Mouse (Mus musculus) CD8-positive naive resting alpha-beta T cell, adult 2 months (primary cell): ENCODE measurements around the gene Lsm11.
A peak's percentile ranks its signal among the peaks of the same experiment; 100 is the strongest.

Experiments
- DNase-seq, 2 experiments: peaks; one replicate each; pipeline ENCODE4 v3.0.0; 2022; ENCODE audit warnings: low read depth in 2 of 2, low spot score in 2 of 2

Gene Lsm11

DNA sequence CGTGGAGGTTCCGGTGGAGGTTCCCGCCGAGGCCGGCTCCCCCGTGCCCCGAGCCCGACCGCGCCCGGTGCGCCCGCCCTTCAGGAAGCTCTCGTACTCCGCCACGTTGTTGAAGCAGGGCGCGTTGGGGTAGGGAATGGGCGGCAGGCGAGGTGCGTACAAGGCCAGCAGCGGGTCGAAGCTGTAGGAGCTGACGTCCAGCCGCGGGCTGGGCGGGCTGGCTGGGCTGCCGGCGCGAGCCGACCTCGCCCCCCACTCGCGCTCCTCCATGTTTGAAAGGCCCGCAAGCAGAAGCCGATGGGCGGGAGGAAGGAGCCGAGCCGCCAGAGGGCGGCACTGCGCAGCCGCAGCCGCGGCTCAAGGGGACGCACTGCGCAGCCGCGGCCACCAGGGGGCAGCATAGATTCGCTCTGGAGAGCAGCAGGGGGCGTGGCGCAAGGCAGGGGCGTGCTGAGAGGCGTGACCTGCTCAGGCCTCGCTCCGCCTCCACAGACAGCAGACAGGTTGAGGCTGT, at the start of gene Lsm11:
Gene Lsm11, minus strand, starts transcription at position 293 of the 514 bp plus-strand sequence.
- DNase-seq = peak; percentile 99

- no peak for DNase-seq
Observed at GRCm38 (mm10) chr11:45992087-45992486, 47.4 kb upstream of the Lsm11 start.

GRCm38 (mm10) chr11:45991604-45992003, 46.9 kb upstream of the Lsm11 start:
- DNase-seq = no peak

GRCm38 (mm10) chr11:45980893-45981253, 36.1 kb upstream of the Lsm11 start:
- DNase-seq = no peak

- DNase-seq = peak; percentile 11 to 18
Observed at GRCm38 (mm10) chr11:45979946-45980892, 35.5 kb upstream of the Lsm11 start, which contains the start of gene Sox30. Gene Sox30, plus strand, starts transcription at chr11:45980310.

GRCm38 (mm10) chr11:45976061-45976460, 31.3 kb upstream of the Lsm11 start:
- no peak for DNase-seq

- no peak for DNase-seq
Observed at GRCm38 (mm10) chr11:45974466-45974865, 29.7 kb upstream of the Lsm11 start.

DNA sequence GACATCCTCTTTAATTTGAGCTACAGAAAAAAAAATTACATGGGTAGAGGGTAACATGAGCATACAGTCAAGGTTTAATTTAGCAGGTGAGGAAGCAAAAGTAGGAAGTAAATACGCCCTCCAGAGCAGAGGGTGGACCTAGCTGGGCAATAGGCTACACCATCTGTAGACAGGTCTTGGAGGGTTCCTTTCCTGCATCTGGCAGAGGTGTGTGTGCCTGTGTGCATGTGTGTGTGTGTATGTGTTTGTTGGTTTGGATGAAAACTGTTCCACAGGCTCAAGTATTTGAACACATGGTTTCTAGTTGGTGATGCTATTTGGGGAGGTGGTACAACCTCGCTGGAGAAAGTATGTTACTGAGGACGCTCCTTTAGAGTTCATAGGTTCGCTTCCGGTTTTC, 28.9 kb upstream of the Lsm11 start:
- DNase-seq = no peak

DNA sequence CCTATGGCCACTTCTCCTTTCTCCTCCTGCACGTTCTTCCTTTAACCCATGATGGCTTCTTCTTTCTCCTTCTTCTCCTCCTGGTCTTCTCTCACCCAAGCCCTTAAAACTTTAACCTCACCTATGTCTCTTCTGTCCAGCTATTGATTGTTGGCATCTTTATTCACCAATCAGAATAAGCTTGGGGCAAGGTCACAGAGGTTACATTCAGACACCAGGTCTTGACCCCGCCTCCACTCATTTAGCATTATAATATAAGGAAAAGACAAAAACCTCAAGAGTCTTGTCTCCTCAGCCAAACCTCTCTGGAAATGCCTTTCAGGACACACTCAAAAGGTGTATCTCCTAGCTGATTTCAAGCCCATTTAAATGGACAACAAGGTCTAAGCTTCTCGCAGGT, 23.7 kb upstream of the Lsm11 start:
- DNase-seq = no peak

GRCm38 (mm10) chr11:45966896-45967295, 22.2 kb upstream of the Lsm11 start:
- DNase-seq = no peak

DNA sequence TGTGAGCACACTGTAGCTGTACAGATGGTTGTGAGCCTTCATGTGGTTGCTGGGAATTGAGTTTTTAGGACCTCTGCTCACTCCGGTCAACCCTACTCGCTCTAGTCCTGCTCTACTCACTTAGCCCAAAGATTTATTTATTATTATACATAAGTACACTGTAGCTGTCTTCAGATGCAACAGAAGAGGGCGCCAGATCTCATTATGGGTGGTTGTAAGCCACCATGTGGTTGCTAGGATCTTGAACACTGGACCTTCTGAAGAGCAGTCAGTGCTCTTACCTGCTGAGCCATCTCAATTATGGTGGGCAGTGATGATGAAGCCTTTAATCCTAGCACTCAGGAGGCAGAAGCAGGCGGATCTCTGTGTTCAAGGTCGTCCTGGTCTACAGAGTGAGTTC, 15.3 kb upstream of the Lsm11 start:
- DNase-seq = no peak

- peak in 1 of 2 experiments; percentile 38 for DNase-seq
Observed at GRCm38 (mm10) chr11:45959598-45959997, 14.9 kb upstream of the Lsm11 start.

DNA sequence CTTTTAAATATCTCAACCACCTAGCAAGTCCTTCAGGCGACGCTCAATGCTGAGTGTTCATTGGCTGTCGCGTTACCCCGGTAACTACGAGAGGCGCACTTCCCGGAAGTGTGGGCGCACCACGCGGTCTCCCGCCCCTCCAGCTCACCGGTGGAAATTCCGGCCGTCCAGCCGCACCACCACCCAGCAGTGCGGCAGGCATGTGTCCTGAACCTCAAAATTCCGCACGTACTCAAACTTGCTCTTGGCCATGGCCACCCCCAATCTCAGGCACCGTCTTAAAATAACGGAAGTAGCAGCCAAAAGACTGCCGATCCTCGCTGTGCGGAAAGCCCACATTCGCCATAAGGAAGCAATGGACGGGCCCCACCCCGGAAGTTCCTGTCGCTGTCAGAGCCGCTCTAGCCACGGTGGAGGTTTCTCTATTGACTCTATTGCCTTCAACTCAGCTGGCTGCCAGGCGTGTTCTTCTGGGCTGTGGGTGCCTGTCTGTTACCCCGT, 10.4 kb upstream of the Lsm11 start, which contains the start of gene Thg1l:
Gene Thg1l, minus strand, starts transcription at position 368 of the 501 bp plus-strand sequence.
- peak; percentile 87 to 91 for DNase-seq

DNA sequence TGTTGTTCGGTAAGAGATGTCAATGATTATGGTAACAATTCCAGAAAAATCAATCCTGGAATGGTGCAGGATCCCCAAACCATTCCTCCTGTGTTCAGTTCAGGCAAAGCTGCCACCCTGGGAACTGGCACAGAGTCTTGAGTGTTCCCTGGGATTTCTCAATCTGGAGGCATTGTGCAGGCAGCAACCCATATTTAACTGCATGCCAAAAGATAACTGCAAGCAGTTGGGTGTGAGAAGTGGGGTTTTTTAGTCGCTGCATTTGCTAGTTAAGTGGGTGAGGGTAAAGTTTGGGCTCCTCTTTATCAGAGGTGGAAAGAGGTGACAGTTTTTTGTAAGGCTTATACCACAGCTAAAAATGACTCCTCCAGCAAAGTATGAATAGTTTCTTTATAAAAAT, 2.8 kb upstream of the Lsm11 start:
- no peak for DNase-seq

DNA sequence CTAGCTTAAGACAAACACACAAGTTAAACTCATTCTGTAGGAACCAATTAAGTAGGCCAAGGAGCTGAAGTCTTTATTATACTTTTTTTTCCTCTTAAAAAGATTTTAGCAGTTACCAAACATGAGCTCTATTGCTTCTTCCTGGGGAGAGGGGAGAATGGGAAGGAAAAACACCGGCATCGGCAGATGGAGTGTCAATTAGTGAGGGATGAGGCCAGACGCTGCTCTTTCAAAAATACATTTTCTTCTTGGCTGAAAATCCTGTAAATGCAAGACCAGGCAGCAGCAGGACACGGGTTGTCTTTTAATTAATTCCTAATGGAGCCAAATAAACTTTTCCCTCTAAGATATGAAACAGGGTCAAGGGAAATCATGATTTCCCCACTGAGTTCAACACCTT, 2.1 kb upstream of the Lsm11 start:
- DNase-seq = no peak

GRCm38 (mm10) chr11:45943891-45944642, 668 bp downstream of the Lsm11 start:
- DNase-seq = peak; percentile 9 to 16

GRCm38 (mm10) chr11:45943108-45943705, 1.5 kb downstream of the Lsm11 start:
- DNase-seq = no peak

GRCm38 (mm10) chr11:45942281-45942680, 2.5 kb downstream of the Lsm11 start:
- DNase-seq = no peak

DNA sequence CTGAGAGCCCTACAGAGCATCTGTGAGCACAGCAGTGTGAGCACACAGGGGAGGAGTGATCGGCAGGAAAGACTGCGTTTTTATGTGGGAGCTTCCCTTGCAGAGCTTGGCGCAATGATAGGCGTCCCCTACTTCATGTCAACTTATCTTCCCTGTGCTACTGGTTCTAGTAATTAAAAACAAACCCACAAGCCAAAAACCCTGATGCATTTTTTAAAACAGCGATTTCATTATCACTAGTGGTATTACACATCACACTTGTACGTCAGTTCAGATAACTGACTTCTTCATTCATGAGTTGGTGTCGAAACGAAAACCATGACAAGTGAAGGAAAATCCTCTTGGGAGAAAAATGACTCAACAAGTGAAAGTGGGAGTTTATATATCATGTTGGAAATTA, 5.8 kb downstream of the Lsm11 start:
- no peak for DNase-seq

- DNase-seq = no peak
Observed at GRCm38 (mm10) chr11:45937478-45937877, 7.3 kb downstream of the Lsm11 start.

DNA sequence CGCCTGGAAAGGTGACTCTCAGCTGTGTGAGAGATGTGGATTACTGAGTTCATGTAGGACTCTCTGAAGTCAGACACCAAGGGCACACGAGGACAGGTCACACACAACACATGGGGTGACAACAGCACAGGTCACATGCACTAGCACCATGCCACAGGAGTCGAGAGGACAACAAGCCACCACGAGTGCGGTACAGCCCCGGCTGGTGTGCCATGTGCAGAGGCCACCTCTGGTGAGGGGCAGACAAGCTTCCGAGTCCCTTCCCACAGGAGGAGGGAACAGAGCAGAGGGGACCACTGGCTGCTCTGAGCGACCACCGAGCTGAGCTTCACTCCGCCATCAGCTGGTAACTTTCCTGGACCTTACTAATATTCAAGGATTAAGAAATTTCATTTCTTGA, 12.0 kb downstream of the Lsm11 start:
- DNase-seq = no peak
